16 mouse cellular contexts compared by ENCODE assay signal in genomic region chr5:132372605-132373004, GRCm38 (mm10).
"Had no signal": no experiment of that assay in that cellular context is flagged by ENCODE, and none has a peak within 500 bp of the region (broad histone marks: within the 10 kb centered on the region; RNA-seq: fewer than 3 reads in every experiment).

No protein-coding gene starts in this region.

- H3K27me3 ChIP-seq: midbrain, embryonic 12.5 days; neural tube, embryonic 13.5 days; neural tube, embryonic 15.5 days had no signal

- DNase-seq: lung, adult 18-20 months; lung, embryonic 14.5 days; lung, postnatal 10 days; lung, postnatal 4 days; retina, postnatal 1 day; right cerebral cortex, adult 18-20 months; right cerebral cortex, postnatal 14 days; thymus, adult 18-20 months; thymus, postnatal 14 days; thymus, postnatal 36 days had no signal

- H3K9me3 ChIP-seq: midbrain, embryonic 10.5 days; midbrain, embryonic 12.5 days; neural tube, embryonic 13.5 days; neural tube, embryonic 15.5 days had no signal

- H3K27ac ChIP-seq: midbrain, embryonic 10.5 days; midbrain, embryonic 12.5 days; neural tube, embryonic 13.5 days; neural tube, embryonic 15.5 days had no signal

- H3K4me2 ChIP-seq: lung, embryonic 14.5 days; midbrain, embryonic 12.5 days; neural tube, embryonic 13.5 days; neural tube, embryonic 15.5 days had no signal

- H3K4me3 ChIP-seq: midbrain, embryonic 10.5 days; midbrain, embryonic 12.5 days; myocyte; neural tube, embryonic 13.5 days; neural tube, embryonic 15.5 days had no signal

- H3K9ac ChIP-seq: lung, embryonic 14.5 days; midbrain, embryonic 12.5 days; neural tube, embryonic 13.5 days; neural tube, embryonic 15.5 days had no signal

- H3K36me3 ChIP-seq: midbrain, embryonic 10.5 days; midbrain, embryonic 12.5 days; neural tube, embryonic 13.5 days; neural tube, embryonic 15.5 days had no signal

- ATAC-seq: midbrain, embryonic 16.5 days had no signal
